Mouse (Mus musculus): ENCODE measurements around the gene Rev3l. TPM values are rescaled to one million over a fixed set of nuclear protein-coding genes. Genes with fewer than 3 reads are reported as not detected.
A peak's percentile ranks its signal among the peaks of the same experiment; 100 is the strongest.

Rev3l gene
- 8.7 and 11.8 TPM in 2 replicates for polyA plus RNA-seq (2012; rRNA removed)

- peak; percentile 94 for DNase-seq
- WGBS = under 1% methylated on average over 50 of the region's 64 CpGs
- no peak for TF ChIP-seq CTCF (conservative IDR thresholded peaks at IDR 0.05; ENCODE audit: insufficient read depth, insufficient read length, low read depth, low read length)
- no peak for TF ChIP-seq POLR2A (IDR thresholded peaks at IDR 0.05; ENCODE audit: low read depth, low read length)
- H3K27me3 ChIP-seq (replicated peaks; ENCODE audit: control insufficient read depth, insufficient read depth, low read length) = no peaks in the 10 kb centered on the region
- peak within 1 kb of the TSS; percentile 98 for H3K4me3 ChIP-seq (ENCODE audit: insufficient read depth, low read depth, low read length)
- peak within 1 kb of the TSS; percentile 96 for H3K27ac ChIP-seq (ENCODE audit: insufficient read depth, low read depth, low read length)
- no peaks in the 10 kb centered on the region; the same call in 1 of the 2 replicates for H3K4me1 ChIP-seq (ENCODE audit: control insufficient read depth, insufficient read depth, low read length)
- no peaks in the 10 kb centered on the region for H3K36me3 ChIP-seq (ENCODE audit: control insufficient read depth, insufficient read depth, low read length)
These were observed at the start of gene Rev3l for GRCm38 (mm10) chr10:39731736-39732265. Rev3l (plus strand) TSS chr10:39732118.

- Histone ChIP-seq H3K36me3 (ENCODE audit: control insufficient read depth, insufficient read depth, low read length) (no peaks in the 10 kb centered on the region), H3K4me1 (ENCODE audit: control insufficient read depth, insufficient read depth, low read length) (no peaks in the 10 kb centered on the region), H3K27me3 (replicated peaks; ENCODE audit: control insufficient read depth, insufficient read depth, low read length) (no peaks in the 10 kb centered on the region), H3K4me3 (ENCODE audit: insufficient read depth, low read depth, low read length) (no peak overlapping the region), H3K27ac (ENCODE audit: insufficient read depth, low read depth, low read length) (no peak overlapping the region)
- TF ChIP-seq POLR2A (IDR thresholded peaks at IDR 0.05; ENCODE audit: low read depth, low read length) (no peak), CTCF (conservative IDR thresholded peaks at IDR 0.05; ENCODE audit: insufficient read depth, insufficient read length, low read depth, low read length) (no peak)
- DNase-seq = no peak
- 77% methylated on average over 2 of the region's 2 CpGs for WGBS
These were observed 49.4 kb upstream of the Rev3l start for GRCm38 (mm10) chr10:39682556-39682955.

GRCm38 (mm10) chr10:39683481-39683880, 48.4 kb upstream of the Rev3l start:
- H3K4me1 ChIP-seq (ENCODE audit: control insufficient read depth, insufficient read depth, low read length) = no peaks in the 10 kb centered on the region
- H3K27me3 ChIP-seq (replicated peaks; ENCODE audit: control insufficient read depth, insufficient read depth, low read length) = no peaks in the 10 kb centered on the region
- 88% methylated on average over 2 of the region's 2 CpGs for WGBS
- no peak for DNase-seq
- TF ChIP-seq CTCF (conservative IDR thresholded peaks at IDR 0.05; ENCODE audit: insufficient read depth, insufficient read length, low read depth, low read length) (no peak), POLR2A (IDR thresholded peaks at IDR 0.05; ENCODE audit: low read depth, low read length) (no peak)
- H3K27ac ChIP-seq (ENCODE audit: insufficient read depth, low read depth, low read length) = no peak overlapping the region
- H3K36me3 ChIP-seq (ENCODE audit: control insufficient read depth, insufficient read depth, low read length) = no peaks in the 10 kb centered on the region
- no peak overlapping the region for H3K4me3 ChIP-seq (ENCODE audit: insufficient read depth, low read depth, low read length)

GRCm38 (mm10) chr10:39686811-39687210, 45.1 kb upstream of the Rev3l start:
- no peak overlapping the region for H3K4me3 ChIP-seq (ENCODE audit: insufficient read depth, low read depth, low read length)
- DNase-seq = no peak
- H3K27me3 ChIP-seq (replicated peaks; ENCODE audit: control insufficient read depth, insufficient read depth, low read length) = no peaks in the 10 kb centered on the region
- H3K4me1 ChIP-seq (ENCODE audit: control insufficient read depth, insufficient read depth, low read length) = no peaks in the 10 kb centered on the region
- TF ChIP-seq POLR2A (IDR thresholded peaks at IDR 0.05; ENCODE audit: low read depth, low read length) (no peak), CTCF (conservative IDR thresholded peaks at IDR 0.05; ENCODE audit: insufficient read depth, insufficient read length, low read depth, low read length) (no peak)
- no peak overlapping the region for H3K27ac ChIP-seq (ENCODE audit: insufficient read depth, low read depth, low read length)
- 88% methylated on average over 4 of the region's 4 CpGs for WGBS
- H3K36me3 ChIP-seq (ENCODE audit: control insufficient read depth, insufficient read depth, low read length) = no peaks in the 10 kb centered on the region

GRCm38 (mm10) chr10:39687851-39688250, 44.1 kb upstream of the Rev3l start:
- Histone ChIP-seq H3K4me1 (ENCODE audit: control insufficient read depth, insufficient read depth, low read length) (no peaks in the 10 kb centered on the region), H3K36me3 (ENCODE audit: control insufficient read depth, insufficient read depth, low read length) (no peaks in the 10 kb centered on the region), H3K27ac (ENCODE audit: insufficient read depth, low read depth, low read length) (no peak overlapping the region), H3K4me3 (ENCODE audit: insufficient read depth, low read depth, low read length) (no peak overlapping the region), H3K27me3 (replicated peaks; ENCODE audit: control insufficient read depth, insufficient read depth, low read length) (no peaks in the 10 kb centered on the region)
- DNase-seq = no peak
- no peak for TF ChIP-seq POLR2A (IDR thresholded peaks at IDR 0.05; ENCODE audit: low read depth, low read length)
- TF ChIP-seq CTCF (conservative IDR thresholded peaks at IDR 0.05; ENCODE audit: insufficient read depth, insufficient read length, low read depth, low read length) = no peak
- WGBS = 54% methylated on average over 3 of the region's 3 CpGs

- no peak for DNase-seq
- Histone ChIP-seq H3K36me3 (ENCODE audit: control insufficient read depth, insufficient read depth, low read length) (no peaks in the 10 kb centered on the region), H3K27me3 (replicated peaks; ENCODE audit: control insufficient read depth, insufficient read depth, low read length) (no peaks in the 10 kb centered on the region), H3K4me1 (ENCODE audit: control insufficient read depth, insufficient read depth, low read length) (no peaks in the 10 kb centered on the region), H3K4me3 (ENCODE audit: insufficient read depth, low read depth, low read length) (no peak overlapping the region), H3K27ac (ENCODE audit: insufficient read depth, low read depth, low read length) (no peak overlapping the region)
- WGBS = 43% methylated on average over 11 of the region's 11 CpGs
- no peak for TF ChIP-seq POLR2A (IDR thresholded peaks at IDR 0.05; ENCODE audit: low read depth, low read length)
These were observed 40.4 kb upstream of the Rev3l start for GRCm38 (mm10) chr10:39691351-39692064.

GRCm38 (mm10) chr10:39692152-39692551, 39.8 kb upstream of the Rev3l start:
- DNase-seq = no peak
- TF ChIP-seq CTCF (conservative IDR thresholded peaks at IDR 0.05; ENCODE audit: insufficient read depth, insufficient read length, low read depth, low read length) (no peak), POLR2A (IDR thresholded peaks at IDR 0.05; ENCODE audit: low read depth, low read length) (no peak)
- H3K27ac ChIP-seq (ENCODE audit: insufficient read depth, low read depth, low read length) = no peak overlapping the region
- no peaks in the 10 kb centered on the region for H3K36me3 ChIP-seq (ENCODE audit: control insufficient read depth, insufficient read depth, low read length)
- WGBS = 75% methylated on average over 2 of the region's 2 CpGs
- H3K4me3 ChIP-seq (ENCODE audit: insufficient read depth, low read depth, low read length) = no peak overlapping the region
- H3K4me1 ChIP-seq (ENCODE audit: control insufficient read depth, insufficient read depth, low read length) = no peaks in the 10 kb centered on the region
- no peaks in the 10 kb centered on the region for H3K27me3 ChIP-seq (replicated peaks; ENCODE audit: control insufficient read depth, insufficient read depth, low read length)
